Mouse (Mus musculus) lung, embryonic 14.5 days (tissue): ENCODE data around the gene Atf6b. TPM values are rescaled to one million over a fixed set of nuclear protein-coding genes. Genes with fewer than 3 reads are reported as not detected.

Experiments
- ATAC-seq: fragments of 200-750 bp; cut with Nextera tagmentation; 2 replicates; pipeline ENCODE4 v1.8.0; 2017; ENCODE audit warnings: mild to moderate bottlenecking, moderate TSS enrichment, moderate library complexity; ENCODE audit not compliant: insufficient read depth
- DNase-seq: peaks from one replicate; pipeline ENCODE4 v3.0.0-alpha.2; 2015
- H3K27ac ChIP-seq: fragments of 300-500 bp; sonication (generic); 2 replicates; pipeline ENCODE4 v1.5.1; 2014; ENCODE audit warnings: low read depth, mild to moderate bottlenecking, moderate library complexity
- H3K27me3 ChIP-seq: fragments of 300-500 bp; sonication (generic); 2 replicates; pipeline ENCODE4 v1.6.1; 2014; ENCODE audit warnings: low read length, control low read depth; ENCODE audit not compliant: insufficient read depth
- H3K36me3 ChIP-seq: fragments of 300-500 bp; sonication (generic); 2 replicates; pipeline ENCODE4 v1.6.1; 2014; ENCODE audit warnings: control low read depth; ENCODE audit not compliant: insufficient read depth
- H3K4me1 ChIP-seq: fragments of 300-500 bp; sonication (generic); 2 replicates; pipeline ENCODE4 v1.6.1; 2014; ENCODE audit warnings: antibody characterized with exemption, control low read depth; ENCODE audit not compliant: insufficient read depth
- H3K4me2 ChIP-seq: fragments of 300-500 bp; sonication (generic); 2 replicates; pipeline ENCODE4 v1.6.1; 2014; ENCODE audit warnings: mild to moderate bottlenecking
- H3K4me3 ChIP-seq: fragments of 300-500 bp; sonication (generic); 2 replicates; pipeline ENCODE4 v1.5.1; 2014; ENCODE audit warnings: low read depth, low read length
- H3K9ac ChIP-seq: fragments of 300-500 bp; sonication (generic); 2 replicates; pipeline ENCODE4 v1.6.1; 2014
- H3K9me3 ChIP-seq: fragments of 300-500 bp; sonication (generic); 2 replicates; pipeline ENCODE4 v1.6.1; 2016; ENCODE audit warnings: low read depth, low read length, control low read depth
- CTCF ChIP-seq: IDR thresholded peaks from 2 replicates; pipeline ENCODE4 v1.5.1; 2016; ENCODE audit warnings: antibody characterized with exemption, low read depth
- WGBS: fragments of 180-500 bp; shearing (Covaris S2); extraction: QIAGEN DNeasy Blood & Tissue Kit; methylation state at CpG from one replicate; pipeline ENCODE4 v1.1.7; 2014; 5-methylcytosine and 5-hydroxymethylcytosine counted together
- polyA plus RNA-seq: library from polyadenylated mRNA; unstranded; fragments of >200 nt; fragmentation: Nextera tagmentation; extraction: Ambion mirVana; gene quantifications from 2 replicates; pipeline ENCODE4 v1.2.1, GENCODE M21; 2014

Atf6b gene
- polyA plus RNA-seq, 1 experiment from 2014 or later: 74.8 TPM

DNA sequence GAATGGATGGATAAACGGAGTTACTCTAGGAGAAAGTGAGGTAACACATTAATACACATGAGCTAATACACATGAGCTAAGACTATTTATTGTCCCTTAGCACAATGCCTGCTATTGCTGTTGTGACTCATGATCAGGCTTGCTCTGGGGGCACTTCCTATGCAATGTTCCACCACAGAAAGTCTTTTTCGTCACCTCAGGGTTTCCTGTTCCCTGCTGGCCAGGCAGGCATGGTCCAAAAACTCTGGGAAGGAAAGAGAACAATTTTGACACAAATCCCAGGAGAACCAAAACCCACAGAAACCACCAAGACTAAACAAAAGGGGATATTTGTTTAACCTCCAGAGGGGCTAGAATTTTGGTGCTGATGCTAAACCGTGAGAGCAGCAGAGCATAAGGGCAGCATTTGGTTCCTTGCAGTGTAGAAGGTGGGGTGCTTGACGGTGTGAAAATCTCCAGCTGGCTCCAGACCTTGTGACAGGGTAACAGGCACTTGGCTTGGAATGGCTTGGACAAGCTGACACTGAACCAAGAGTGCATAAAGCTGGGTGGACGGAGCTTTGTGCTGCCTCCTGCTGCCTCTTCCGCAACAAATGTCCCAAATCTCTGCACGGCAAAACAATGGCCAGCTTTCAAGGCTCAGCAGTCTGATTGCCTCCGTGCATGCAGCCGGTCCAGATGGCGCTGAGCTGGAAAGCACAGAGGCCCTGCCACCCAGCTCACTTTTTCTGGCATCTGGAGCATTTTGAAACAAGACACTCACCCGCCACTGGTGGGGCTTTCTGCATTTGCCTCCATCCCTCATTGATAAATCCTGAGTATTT lies 6.0 kb upstream of the Atf6b start:
- H3K27ac ChIP-seq: peak overlapping the region; percentile 48; the same call in 1 of the 2 replicates
- 18% methylated on average over 11 of the region's 11 CpGs for WGBS
- peak; percentile 38 for TF ChIP-seq CTCF
- no peaks in the 10 kb centered on the region for H3K27me3 ChIP-seq
- 0 out of 2 replicates have a peak, but pooled peaks cover 3% of the 10 kb centered on the region for H3K36me3 ChIP-seq
- no peak for ATAC-seq
- no peak overlapping the region for H3K9ac ChIP-seq
- H3K4me3 ChIP-seq: no peak overlapping the region
- H3K4me1 ChIP-seq: peaks cover 4% of the 10 kb centered on the region; the same call in 1 of the 2 replicates
- peak; percentile 59 for DNase-seq
- H3K4me2 ChIP-seq: no peak overlapping the region
- no peaks in the 10 kb centered on the region for H3K9me3 ChIP-seq

DNA sequence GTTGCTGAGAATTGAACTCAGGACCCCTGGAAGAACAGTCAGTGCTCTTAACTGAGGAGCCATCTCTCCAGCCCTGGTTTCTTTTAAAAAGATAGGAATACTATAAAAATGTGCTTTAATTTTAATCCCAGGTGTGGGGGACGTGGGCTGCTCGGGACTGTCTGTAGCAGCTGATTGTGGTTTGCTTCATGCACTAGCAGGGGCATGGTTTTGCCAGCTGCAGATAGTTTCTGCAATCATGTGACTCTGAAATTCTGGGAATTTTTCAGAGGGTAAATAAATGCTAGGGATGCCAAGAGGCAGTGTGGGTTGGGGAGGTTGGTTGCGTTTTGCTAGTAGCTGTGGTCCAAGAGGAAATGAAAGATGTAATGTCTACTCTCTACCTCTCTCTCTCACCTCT lies 5.0 kb upstream of the Atf6b start:
- DNase-seq: no peak
- TF ChIP-seq CTCF: no peak
- H3K4me2 ChIP-seq: no peak overlapping the region
- H3K27ac ChIP-seq: no peak overlapping the region
- no peak overlapping the region for H3K9ac ChIP-seq
- no peaks in the 10 kb centered on the region for H3K27me3 ChIP-seq
- no peaks in the 10 kb centered on the region for H3K9me3 ChIP-seq
- ATAC-seq: no peak
- 0 out of 2 replicates have a peak, but pooled peaks cover 4% of the 10 kb centered on the region for H3K36me3 ChIP-seq
- WGBS: 70% methylated on average over 3 of the region's 3 CpGs
- H3K4me3 ChIP-seq: no peak overlapping the region
- peaks cover 4% of the 10 kb centered on the region; the same call in 1 of the 2 replicates for H3K4me1 ChIP-seq

DNA sequence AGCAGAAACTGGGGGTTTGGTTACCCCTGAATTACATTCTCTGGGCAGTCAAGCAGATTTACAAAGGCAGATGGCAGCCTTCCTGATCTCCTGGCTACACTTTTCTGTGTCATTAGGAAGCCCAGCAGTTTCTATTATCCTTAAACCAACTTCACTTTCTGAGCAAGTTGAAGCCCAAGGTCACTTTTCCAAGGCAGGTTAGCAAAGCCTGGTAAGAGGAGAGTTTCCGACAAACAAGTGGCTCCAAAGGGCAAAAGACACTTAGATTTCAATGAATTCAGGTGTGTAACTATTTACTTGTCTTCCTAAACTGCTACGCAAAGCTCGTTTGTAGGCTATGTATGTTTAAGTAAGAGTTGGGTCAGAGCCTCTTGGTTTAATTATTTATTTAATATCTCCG lies 3.6 kb upstream of the Atf6b start:
- H3K9me3 ChIP-seq: no peaks in the 10 kb centered on the region
- no peak for TF ChIP-seq CTCF
- WGBS: 81% methylated on average over 4 of the region's 4 CpGs
- ATAC-seq (no peak), DNase-seq (no peak)
- no peaks in the 10 kb centered on the region for H3K27me3 ChIP-seq
- peaks cover 10% of the 10 kb centered on the region for H3K4me1 ChIP-seq
- no peak overlapping the region for H3K4me3 ChIP-seq
- H3K36me3 ChIP-seq: peaks cover 6% of the 10 kb centered on the region; the same call in 1 of the 2 replicates
- no peak overlapping the region for H3K27ac ChIP-seq
- H3K9ac ChIP-seq: no peak overlapping the region
- no peak overlapping the region for H3K4me2 ChIP-seq

DNA sequence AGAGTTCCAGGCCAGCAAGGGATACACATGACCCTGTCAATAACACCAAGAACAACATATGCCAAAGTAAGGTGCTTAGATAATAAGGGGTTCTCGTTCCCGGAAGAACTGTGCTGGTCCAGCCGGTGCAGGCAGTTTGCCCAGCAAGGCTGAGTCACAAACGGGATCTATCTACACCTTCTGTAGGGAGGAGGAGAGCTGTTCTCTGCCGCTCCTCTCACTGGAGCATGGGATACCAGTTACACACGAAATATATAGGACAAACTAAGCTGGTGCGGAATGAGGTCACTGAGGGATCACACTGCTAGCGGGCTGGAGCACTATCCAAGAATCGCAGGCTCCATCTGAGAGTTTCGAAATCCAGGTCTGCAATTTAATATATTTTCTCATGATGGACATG lies 3.0 kb upstream of the Atf6b start:
- no peak overlapping the region for H3K27ac ChIP-seq
- no peaks in the 10 kb centered on the region for H3K9me3 ChIP-seq
- no peak overlapping the region for H3K4me2 ChIP-seq
- DNase-seq: no peak
- no peak for ATAC-seq
- no peaks in the 10 kb centered on the region for H3K27me3 ChIP-seq
- WGBS: 78% methylated on average over 10 of the region's 10 CpGs
- H3K36me3 ChIP-seq: peaks cover 11% of the 10 kb centered on the region
- peaks cover 10% of the 10 kb centered on the region for H3K4me1 ChIP-seq
- no peak overlapping the region for H3K9ac ChIP-seq
- no peak for TF ChIP-seq CTCF
- no peak overlapping the region for H3K4me3 ChIP-seq

DNA sequence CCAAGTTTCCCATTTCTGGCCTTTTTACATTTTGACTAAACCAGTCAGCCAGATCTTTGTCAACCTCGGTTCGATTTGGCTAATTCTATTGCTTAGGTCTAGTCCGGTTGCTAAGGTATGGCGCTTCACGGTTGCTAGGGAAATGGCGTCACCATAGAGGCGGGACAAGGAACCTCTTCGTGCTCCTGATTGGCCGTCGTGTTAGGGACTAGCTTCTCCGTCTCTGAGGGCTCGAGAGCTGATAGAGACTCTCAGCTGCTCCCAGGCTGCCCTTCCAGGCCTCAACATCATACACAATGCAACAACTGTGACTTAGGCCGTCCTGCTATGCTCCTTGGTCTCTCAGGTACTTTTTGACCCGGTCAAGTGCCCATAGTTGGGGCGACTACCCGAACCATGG lies 2.3 kb upstream of the Atf6b start, which contains the start of gene Fkbpl:
Gene Fkbpl, plus strand, starts transcription at position 157 of the 400 bp plus-strand sequence.
- ATAC-seq: peak; percentile 74
- Histone ChIP-seq H3K9me3 (no peaks in the 10 kb centered on the region), H3K9ac (peak within 1 kb of the TSS; percentile 55), H3K4me1 (peaks cover 10% of the 10 kb centered on the region), H3K27ac (peak within 1 kb of the TSS; percentile 44), H3K27me3 (no peaks in the 10 kb centered on the region), H3K4me2 (peak within 1 kb of the TSS; percentile 76), H3K4me3 (peak within 1 kb of the TSS; percentile 53), H3K36me3 (peaks cover 17% of the 10 kb centered on the region)
- no peak for TF ChIP-seq CTCF
- DNase-seq: peak; percentile 99
- WGBS: 0% methylated on average over 16 of the region's 16 CpGs

DNA sequence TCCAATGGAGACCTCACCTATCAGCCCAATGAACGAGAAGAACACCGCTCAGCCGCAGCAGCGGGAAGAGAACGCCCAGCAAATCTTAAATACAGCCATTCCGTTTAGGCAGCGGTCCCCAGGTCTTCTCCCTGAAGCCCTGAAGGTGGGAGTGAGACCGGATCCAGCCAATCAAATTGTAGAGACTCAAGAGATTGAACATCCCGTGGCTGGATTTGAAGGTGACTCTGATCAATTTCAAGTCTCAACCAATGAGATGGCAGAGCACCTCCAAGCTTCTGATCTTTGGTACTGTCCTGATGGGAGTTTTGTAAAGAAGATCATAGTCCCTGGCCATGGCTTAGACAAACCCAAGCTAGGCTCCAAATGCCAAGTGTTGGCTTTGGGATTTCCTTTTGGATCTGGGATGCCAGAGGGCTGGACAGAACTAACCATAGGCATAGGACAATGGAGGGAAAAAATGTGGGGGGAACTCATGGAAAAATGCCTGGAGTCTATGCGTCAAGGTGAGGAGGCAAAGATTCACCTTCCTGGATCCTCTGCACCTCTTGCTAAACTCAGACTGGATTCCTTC lies 1.6 kb upstream of the Atf6b start:
- peak overlapping the region; percentile 44 for H3K27ac ChIP-seq
- DNase-seq (no peak), ATAC-seq (no peak)
- peak overlapping the region; percentile 53 for H3K4me3 ChIP-seq
- peaks cover 22% of the 10 kb centered on the region for H3K36me3 ChIP-seq
- peak overlapping the region; percentile 76 for H3K4me2 ChIP-seq
- WGBS: 38% methylated on average over 10 of the region's 10 CpGs
- peak overlapping the region; percentile 55 for H3K9ac ChIP-seq
- H3K9me3 ChIP-seq: no peaks in the 10 kb centered on the region
- H3K27me3 ChIP-seq: no peaks in the 10 kb centered on the region
- TF ChIP-seq CTCF: no peak
- H3K4me1 ChIP-seq: peaks cover 10% of the 10 kb centered on the region

DNA sequence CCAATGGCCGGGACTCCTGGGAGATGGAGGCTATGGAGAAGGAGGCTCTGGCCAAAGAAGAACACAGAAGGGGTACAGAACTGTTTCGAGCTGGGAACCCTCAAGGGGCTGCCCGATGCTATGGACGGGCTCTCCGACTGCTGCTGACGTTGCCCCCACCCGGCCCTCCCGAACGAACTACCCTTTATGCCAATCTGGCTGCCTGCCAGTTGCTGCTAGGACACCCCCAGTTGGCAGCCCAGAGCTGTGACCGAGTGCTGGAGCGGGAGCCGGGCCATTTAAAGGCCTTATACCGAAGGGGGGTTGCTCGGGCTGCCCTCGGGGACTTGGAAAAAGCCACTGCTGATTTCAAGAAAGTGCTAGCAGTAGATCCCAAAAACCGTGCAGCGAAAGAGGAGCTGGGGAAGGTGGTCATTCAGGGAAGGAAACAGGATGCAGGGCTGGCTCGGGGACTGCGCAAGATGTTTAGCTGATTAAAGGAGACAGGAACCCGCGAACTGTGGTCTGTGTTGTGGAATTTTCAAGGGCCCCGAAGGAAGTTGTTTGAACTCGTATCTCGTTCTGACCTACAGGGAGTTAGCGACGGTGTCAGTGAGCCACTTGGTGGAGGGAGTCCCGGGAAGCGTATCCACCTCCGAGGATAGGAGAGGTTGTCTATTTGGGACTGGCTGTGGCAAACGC lies 975 bp upstream of the Atf6b start:
- Histone ChIP-seq H3K9me3 (no peaks in the 10 kb centered on the region), H3K4me1 (peaks cover 10% of the 10 kb centered on the region), H3K27ac (no peak overlapping the region), H3K9ac (no peak overlapping the region), H3K4me2 (peak overlapping the region; percentile 43), H3K27me3 (no peaks in the 10 kb centered on the region), H3K4me3 (peak overlapping the region; percentile 91; the same call in 1 of the 2 replicates), H3K36me3 (peaks cover 29% of the 10 kb centered on the region)
- 83% methylated on average over 30 of the region's 30 CpGs for WGBS
- ATAC-seq (no peak), DNase-seq (no peak)
- no peak for TF ChIP-seq CTCF
